Mouse (Mus musculus) stomach, embryonic 14.5 days (tissue): ENCODE measurements around the gene Gpat2. TPM values are rescaled to one million over a fixed set of nuclear protein-coding genes. Genes with fewer than 3 reads are reported as not detected.

Experiments
- polyA plus RNA-seq: library from polyadenylated mRNA; unstranded; fragments of >200 nt; fragmentation: Nextera tagmentation; extraction: Ambion mirVana; gene quantifications from 2 replicates; pipeline ENCODE4 v1.2.1, GENCODE M21; 2014

Gene Gpat2
- polyA plus RNA-seq, 1 experiment from 2014 or later = not detected

Other genes starting within 250 kb of the Gpat2 start
- 2.4 and 3.1 TPM in 2 replicates for gene 1810024B03Rik, start 216.9 kb upstream of the Gpat2 start, polyA plus RNA-seq
- 72.5 and 79.5 TPM in 2 replicates for gene Snrnp200, start 216.8 kb upstream of the Gpat2 start, polyA plus RNA-seq
- gene Ciao1, start 177.4 kb upstream of the Gpat2 start, polyA plus RNA-seq = 56.1 and 57.1 TPM in 2 replicates
- gene Tmem127, start 177.3 kb upstream of the Gpat2 start, polyA plus RNA-seq = 21.1 TPM in 2 replicates
- 72.7 and 77.0 TPM in 2 replicates for gene Stard7, start 155.0 kb upstream of the Gpat2 start, polyA plus RNA-seq
- 3.2 and 3.8 TPM in 2 replicates for gene Dusp2, start 89.0 kb upstream of the Gpat2 start, polyA plus RNA-seq
- not detected in 2 replicates for gene Astl, start 86.6 kb upstream of the Gpat2 start, polyA plus RNA-seq
- gene Adra2b, start 62.0 kb upstream of the Gpat2 start, polyA plus RNA-seq = 0.64 and 0.98 TPM in 2 replicates
- gene Fahd2a, start 19.4 kb downstream of the Gpat2 start, polyA plus RNA-seq = 31.6 and 35.7 TPM in 2 replicates
- 6.3 and 6.9 TPM in 2 replicates for gene Kcnip3, start 96.9 kb downstream of the Gpat2 start, polyA plus RNA-seq
- 12.1 and 14.1 TPM in 2 replicates for gene Prom2, start 116.3 kb downstream of the Gpat2 start, polyA plus RNA-seq
- 3.8 and 5.0 TPM in 2 replicates for gene Zfp661, start 161.9 kb downstream of the Gpat2 start, polyA plus RNA-seq
- 125 and 132 TPM in 2 replicates for gene Mrps5, start 162.0 kb downstream of the Gpat2 start, polyA plus RNA-seq
- 7.0 and 10.4 TPM in 2 replicates for gene Mal, start 231.5 kb downstream of the Gpat2 start, polyA plus RNA-seq